Mouse (Mus musculus): ENCODE results near the gene Runx1.

GRCm38 (mm10) chr16:92566146-92566545 lies 259.8 kb downstream of the Runx1 start:
- TF ChIP-seq POLR2A (IDR thresholded peaks at IDR 0.05; ENCODE audit: low read depth, low read length): no peak
- no peak for TF ChIP-seq CTCF (conservative IDR thresholded peaks at IDR 0.05; ENCODE audit: insufficient read depth, insufficient read length, low read depth, low read length)

Measured in kidney, adult 2 months (tissue).